Mouse (Mus musculus) B cell, adult (primary cell): ENCODE data around the gene Olfr45. TPM values are rescaled to one million over a fixed set of nuclear protein-coding genes. Genes with fewer than 3 reads are reported as not detected.

Experiments
- total RNA-seq: library from RNA; stranded (reverse); gene quantifications from 4 replicates; pipeline ENCODE4 v1.2.4, GENCODE M21; 2023; ENCODE audit not compliant: inconsistent age

Gene Olfr45
- not detected in 4 replicates for total RNA-seq

DNA sequence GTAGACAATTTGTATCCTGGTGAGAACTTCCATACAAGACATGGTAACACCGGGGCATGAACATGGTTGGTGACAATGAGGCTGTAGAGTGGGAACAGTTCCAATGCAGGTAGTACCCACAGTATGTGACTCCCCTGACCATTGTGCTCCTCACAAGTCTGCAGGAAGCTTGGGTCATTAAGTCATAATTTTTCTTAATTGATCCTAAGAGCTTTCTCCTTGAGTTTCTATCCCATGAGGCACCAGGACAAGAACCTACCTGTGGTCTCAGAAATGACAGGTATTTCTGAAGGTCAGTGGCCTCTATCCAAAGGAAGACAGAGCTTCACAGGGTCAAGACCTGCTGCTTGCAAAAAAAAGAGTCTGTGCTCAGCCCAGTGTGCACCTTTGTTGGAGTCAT is at the start of gene Olfr45:
TSS of gene Olfr45 (plus strand) at position 301 of the 400 bp plus-strand sequence.

DNA sequence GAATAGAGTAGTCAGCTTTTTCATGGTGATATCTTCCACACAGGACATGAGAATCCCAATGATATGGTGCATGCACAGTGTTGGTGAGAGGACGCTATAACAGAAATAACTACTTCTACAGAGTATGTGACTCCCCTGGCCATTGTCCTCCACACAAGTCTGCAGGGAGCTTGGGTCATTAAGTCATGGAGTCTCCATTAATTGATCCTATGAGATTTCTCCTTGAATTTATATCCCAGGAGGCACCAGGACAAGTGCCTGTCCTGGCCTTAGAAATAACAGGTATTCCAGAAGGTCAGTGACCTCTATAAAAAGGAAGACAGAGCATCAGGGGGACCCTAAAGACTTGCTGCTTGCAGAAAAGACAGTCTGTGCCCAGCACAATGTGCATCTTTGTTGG is 35.6 kb upstream of the Olfr45 start, which contains the start of gene Olfr53:
TSS of gene Olfr53 (plus strand) at position 301 of the 400 bp plus-strand sequence.

DNA sequence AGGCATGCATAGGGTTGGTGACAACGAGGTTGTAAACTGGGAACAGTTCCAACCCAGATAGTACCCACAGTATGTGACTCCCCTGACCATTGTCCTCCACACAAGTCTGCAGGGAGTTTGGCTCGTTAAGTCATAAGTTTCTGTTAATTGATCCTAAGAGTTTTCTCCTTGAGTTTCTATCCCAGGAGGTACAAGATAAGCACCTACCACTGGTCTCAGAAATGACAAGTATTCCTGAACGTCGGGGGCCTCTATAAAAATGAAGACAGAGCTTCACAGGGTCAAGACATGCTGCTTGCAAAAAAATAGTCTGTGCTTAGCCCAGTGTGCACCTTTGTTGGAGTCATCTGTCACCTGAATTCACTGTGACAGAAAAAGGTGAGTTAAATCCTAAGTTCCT is 22.1 kb upstream of the Olfr45 start, which contains the start of gene Olfr539:
TSS of gene Olfr539 (plus strand) at position 301 of the 400 bp plus-strand sequence.

DNA sequence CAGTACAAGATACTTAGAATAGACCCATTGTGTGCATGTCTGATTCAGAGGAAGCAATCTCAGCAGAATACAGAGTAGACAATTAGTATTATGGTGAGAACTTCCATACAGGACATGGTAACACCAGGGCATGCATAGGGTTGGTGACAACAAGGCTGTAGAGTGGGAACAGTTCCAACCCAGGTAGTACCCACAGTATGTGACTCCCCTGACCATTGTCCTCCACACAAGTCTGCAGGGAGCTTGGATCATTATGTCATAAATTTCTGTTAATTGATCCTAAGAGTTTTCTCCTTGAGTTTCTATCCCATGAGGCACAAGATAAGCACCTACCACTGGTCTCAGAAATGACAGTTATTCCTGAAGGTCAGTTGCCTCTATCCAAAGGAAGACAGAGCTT is 15.2 kb downstream of the Olfr45 start, which contains the start of gene Olfr541:
TSS of gene Olfr541 (plus strand) at position 301 of the 400 bp plus-strand sequence.

Other genes starting within 250 kb of the Olfr45 start
- not detected in 4 replicates for gene Olfr533, start 218.6 kb upstream of the Olfr45 start, total RNA-seq
- gene Olfr535, start 197.7 kb upstream of the Olfr45 start, total RNA-seq, result not detected in 4 replicates
- not detected in 4 replicates for gene Olfr536, start 174.6 kb upstream of the Olfr45 start, total RNA-seq
- gene Olfr538, start 114.1 kb upstream of the Olfr45 start, total RNA-seq, result not detected in 4 replicates
- not detected in 4 replicates for gene Olfr46, start 80.7 kb upstream of the Olfr45 start, total RNA-seq
- gene Olfr61, start 53.0 kb upstream of the Olfr45 start, total RNA-seq, result not detected in 4 replicates
- not detected in 4 replicates for gene Olfr53, start 35.5 kb upstream of the Olfr45 start, total RNA-seq
- gene Olfr539, start 22.0 kb upstream of the Olfr45 start, total RNA-seq, result not detected in 4 replicates
- gene Olfr541, start 15.3 kb downstream of the Olfr45 start, total RNA-seq, result not detected in 4 replicates
- gene Cyp2e1, start 81.8 kb downstream of the Olfr45 start, total RNA-seq, result not detected in 4 replicates
- not detected in 4 replicates for gene Syce1, start 105.9 kb downstream of the Olfr45 start, total RNA-seq
- gene Zfp941, start 140.2 kb downstream of the Olfr45 start, total RNA-seq, result not detected in 4 replicates
- gene Urah, start 153.1 kb downstream of the Olfr45 start, total RNA-seq, result not detected in 4 replicates
- not detected in 4 replicates for gene Scgb1c1, start 163.6 kb downstream of the Olfr45 start, total RNA-seq
- not detected in 4 replicates for gene Odf3, start 165.9 kb downstream of the Olfr45 start, total RNA-seq
- gene Gm45785, start 174.4 kb downstream of the Olfr45 start, total RNA-seq, result not detected in 4 replicates
- gene Ric8a, start 175.0 kb downstream of the Olfr45 start, total RNA-seq, result 89.6 to 105 TPM (median 98.1 TPM) in 4 replicates
- 19.0 to 24.5 TPM (median 21.9 TPM) in 4 replicates for gene Bet1l, start 175.6 kb downstream of the Olfr45 start, total RNA-seq
- 82.3 to 93.8 TPM (median 86.4 TPM) in 4 replicates for gene Psmd13, start 200.0 kb downstream of the Olfr45 start, total RNA-seq
- gene Sirt3, start 200.4 kb downstream of the Olfr45 start, total RNA-seq, result 9.4 to 10.6 TPM (median 9.8 TPM) in 4 replicates
- not detected in 4 replicates for gene Cox8b, start 218.5 kb downstream of the Olfr45 start, total RNA-seq
- not detected in 4 replicates for gene Nlrp6, start 239.0 kb downstream of the Olfr45 start, total RNA-seq